Mouse (Mus musculus) spleen, adult 12 weeks (tissue): ENCODE measurements around the gene Ikzf2.

Experiments used
- DNase-seq: peaks from one replicate; pipeline ENCODE4 v3.0.0; 2022; ENCODE audit warnings: low spot score

Gene Ikzf2

GRCm38 (mm10) chr1:69591328-69591801, 95.7 kb downstream of the Ikzf2 start:
- DNase-seq: no peak

GRCm38 (mm10) chr1:69585546-69585945, 101.5 kb downstream of the Ikzf2 start:
- no peak for DNase-seq

GRCm38 (mm10) chr1:69583932-69584659, 102.9 kb downstream of the Ikzf2 start:
- DNase-seq: no peak

- DNase-seq: no peak
These were observed 108.1 kb downstream of the Ikzf2 start for GRCm38 (mm10) chr1:69578917-69579316.

GRCm38 (mm10) chr1:69559443-69560090, 127.5 kb downstream of the Ikzf2 start:
- DNase-seq: no peak

- DNase-seq: no peak
These were observed 131.4 kb downstream of the Ikzf2 start for GRCm38 (mm10) chr1:69555636-69556151.

- no peak for DNase-seq
These were observed 137.1 kb downstream of the Ikzf2 start for GRCm38 (mm10) chr1:69549987-69550386.

GRCm38 (mm10) chr1:69545885-69546253, 141.2 kb downstream of the Ikzf2 start:
- no peak for DNase-seq

- DNase-seq: no peak
These were observed 141.7 kb downstream of the Ikzf2 start for GRCm38 (mm10) chr1:69545217-69545884.

- no peak for DNase-seq
These were observed 143.1 kb downstream of the Ikzf2 start for GRCm38 (mm10) chr1:69543774-69544597.

- no peak for DNase-seq
These were observed 144.5 kb downstream of the Ikzf2 start for GRCm38 (mm10) chr1:69542546-69542945.

GRCm38 (mm10) chr1:69538663-69539062, 148.4 kb downstream of the Ikzf2 start:
- no peak for DNase-seq

GRCm38 (mm10) chr1:69537619-69538018, 149.4 kb downstream of the Ikzf2 start:
- no peak for DNase-seq

GRCm38 (mm10) chr1:69535507-69535906, 151.5 kb downstream of the Ikzf2 start:
- no peak for DNase-seq

- no peak for DNase-seq
These were observed 154.0 kb downstream of the Ikzf2 start for GRCm38 (mm10) chr1:69533048-69533447.

- no peak for DNase-seq
These were observed 158.3 kb downstream of the Ikzf2 start for GRCm38 (mm10) chr1:69528696-69529095.

- DNase-seq: no peak
These were observed 165.4 kb downstream of the Ikzf2 start for GRCm38 (mm10) chr1:69521656-69522055.

- DNase-seq: no peak
These were observed 167.7 kb downstream of the Ikzf2 start for GRCm38 (mm10) chr1:69519356-69519755.

GRCm38 (mm10) chr1:69518012-69518411, 169.0 kb downstream of the Ikzf2 start:
- DNase-seq: no peak

- no peak for DNase-seq
These were observed 170.9 kb downstream of the Ikzf2 start for GRCm38 (mm10) chr1:69516144-69516543.

GRCm38 (mm10) chr1:69513595-69514250, 173.3 kb downstream of the Ikzf2 start:
- no peak for DNase-seq
